In the genomic region with DNA sequence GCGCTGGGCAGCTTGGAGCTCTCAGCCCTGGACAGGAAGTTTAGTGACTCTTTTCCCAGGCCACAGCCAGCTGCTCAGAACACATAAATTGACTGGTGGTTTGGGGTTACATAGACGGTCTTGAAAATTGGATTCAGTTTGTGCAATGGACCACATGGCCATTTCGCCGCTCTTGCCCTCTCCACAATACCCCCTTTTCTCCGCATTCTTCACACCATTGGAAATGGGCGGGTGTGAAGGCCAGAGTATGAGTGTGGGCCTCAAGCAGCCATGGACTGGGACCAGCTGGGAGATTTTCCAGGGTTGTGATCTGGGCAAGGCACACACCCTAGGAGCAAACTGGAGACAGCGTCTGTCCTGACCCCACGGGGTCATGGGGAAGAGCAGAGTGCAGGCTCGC, we compare ENCODE assay signal across 17 mouse cellular contexts.
DNase-seq lines count a peak whose midpoint lies in the region; ATAC-seq lines count a peak whose summit lies in the region.
"Had no signal": no experiment of that assay in that cellular context is flagged by ENCODE, and none has a peak within 500 bp of the region (broad histone marks: within the 10 kb centered on the region; RNA-seq: fewer than 3 reads in every experiment).

No protein-coding gene starts in this region.

- peaks cover 9% of the 10 kb centered on the region; the same call in 1 of the 2 replicates for H3K4me1 ChIP-seq in heart, embryonic 12.5 days (replicated peaks)
- H3K4me1 ChIP-seq: megakaryocyte, embryonic 14.5 days had no signal

- H3K4me2 ChIP-seq in heart, embryonic 12.5 days, result no peak overlapping the region
- H3K4me2 ChIP-seq: lung, embryonic 15.5 days had no signal

- H3K27me3 ChIP-seq in heart, embryonic 12.5 days (replicated peaks), result peaks cover 4% of the 10 kb centered on the region; the same call in 1 of the 2 replicates

- no peak overlapping the region for H3K27ac ChIP-seq in heart, embryonic 12.5 days (ENCODE audit: poor library complexity, severe bottlenecking)
- H3K27ac ChIP-seq: hindbrain, postnatal 0 days; layer of hippocampus, adult 2 months; lung, embryonic 15.5 days had no signal

- no peak overlapping the region for H3K9ac ChIP-seq in heart, embryonic 12.5 days
- H3K9ac ChIP-seq: lung, embryonic 15.5 days had no signal

- WGBS in heart, embryonic 12.5 days, result 83% methylated on average over 9 of the region's 9 CpGs

- DNase-seq in heart, adult 11 months, result peak; percentile 88
- peak; percentile 9 for DNase-seq in lung, postnatal 25 days (ENCODE audit: low spot score)
- no peak for DNase-seq in lung, adult 18-20 months
- DNase-seq in gastrocnemius, postnatal 25 days, result peak; percentile 34
- peak; percentile 54 for DNase-seq in retina, postnatal 1 day
- DNase-seq: cerebellum, adult 2 months; heart, adult 18-20 months; liver; spleen, adult 18-20 months; thymus, postnatal 14 days had no signal

- H3K4me3 ChIP-seq in heart, embryonic 12.5 days, result no peak overlapping the region
- H3K4me3 ChIP-seq: layer of hippocampus, adult 2 months; lung, embryonic 15.5 days; megakaryocyte, embryonic 14.5 days had no signal

- no peaks in the 10 kb centered on the region for H3K9me3 ChIP-seq in heart, embryonic 12.5 days (replicated peaks)
- H3K9me3 ChIP-seq: lung, embryonic 15.5 days had no signal

- no peak for ATAC-seq in heart, embryonic 12.5 days (ENCODE audit: insufficient number of reproducible peaks, low FRiP score)
- no peak for ATAC-seq in cerebellum, adult (ENCODE audit: insufficient number of reproducible peaks, low FRiP score, low TSS enrichment)
- ATAC-seq: CD4-positive, CD25-positive, alpha-beta regulatory T cell, adult 4 months; hindbrain, postnatal 0 days had no signal

- no peaks in the 10 kb centered on the region for H3K36me3 ChIP-seq in heart, embryonic 12.5 days
- H3K36me3 ChIP-seq: lung, embryonic 15.5 days had no signal

Comparison
In these comparisons a context has a peak if more than half of its experiments do, and no peak if none do; other contexts are left out.
1. DNase-seq: peak in heart, adult 11 months (single experiment), lung, postnatal 25 days (single experiment), gastrocnemius, postnatal 25 days (single experiment) and retina, postnatal 1 day (single experiment); none in lung, adult 18-20 months (0 of 2).